Mouse (Mus musculus) limb, embryonic 12.5 days (tissue): ENCODE measurements around the gene Flnb. TPM values are rescaled to one million over a fixed set of nuclear protein-coding genes. Genes with fewer than 3 reads are reported as not detected.

ENCODE experiments used
- ATAC-seq: fragments of 200-750 bp; cut with Nextera tagmentation; 2 replicates; pipeline ENCODE4 v1.8.0; 2017; ENCODE audit warnings: low read depth, moderate TSS enrichment; ENCODE audit not compliant: insufficient number of reproducible peaks, insufficient read depth, low FRiP score, low TSS enrichment
- H3K27ac ChIP-seq: fragments of 300-500 bp; sonication (generic); 2 replicates; pipeline ENCODE4 v1.5.1; 2016; ENCODE audit warnings: mild to moderate bottlenecking, moderate library complexity
- H3K27me3 ChIP-seq: fragments of 300-500 bp; sonication (generic); 2 replicates; pipeline ENCODE4 v1.6.1; 2016; ENCODE audit warnings: mild to moderate bottlenecking, moderate library complexity
- H3K36me3 ChIP-seq: fragments of 300-500 bp; sonication (generic); 2 replicates; pipeline ENCODE4 v1.6.1; 2016; ENCODE audit warnings: mild to moderate bottlenecking, moderate library complexity
- H3K4me1 ChIP-seq: fragments of 300-500 bp; sonication (generic); replicated peaks from 2 replicates; pipeline ENCODE4 v1.6.1; 2016
- H3K4me2 ChIP-seq: fragments of 300-500 bp; sonication (generic); 2 replicates; pipeline ENCODE4 v1.6.1; 2016; ENCODE audit warnings: mild to moderate bottlenecking, moderate library complexity
- H3K4me3 ChIP-seq: fragments of 300-500 bp; sonication (generic); replicated peaks from 2 replicates; pipeline ENCODE4 v1.5.1; 2016; ENCODE audit warnings: mild to moderate bottlenecking
- H3K9ac ChIP-seq: fragments of 300-500 bp; sonication (generic); replicated peaks from 2 replicates; pipeline ENCODE4 v1.6.1; 2016; ENCODE audit warnings: mild to moderate bottlenecking, moderate library complexity
- H3K9me3 ChIP-seq: fragments of 300-500 bp; sonication (generic); 2 replicates; pipeline ENCODE4 v1.6.1; 2016; ENCODE audit warnings: mild to moderate bottlenecking, moderate library complexity
- WGBS: fragments of 180-500 bp; shearing (Covaris S2); methylation state at CpG from one replicate; pipeline ENCODE4 v1.1.7; 2016; 5-methylcytosine and 5-hydroxymethylcytosine counted together
- polyA plus RNA-seq: library from polyadenylated mRNA; unstranded; fragments of >200 nt; fragmentation: Nextera tagmentation; extraction: Ambion mirVana; gene quantifications from 2 replicates; pipeline ENCODE4 v1.2.1, GENCODE M21; 2016

Gene Flnb
- polyA plus RNA-seq, 1 experiment from 2014 or later, result 56.7 TPM

DNA sequence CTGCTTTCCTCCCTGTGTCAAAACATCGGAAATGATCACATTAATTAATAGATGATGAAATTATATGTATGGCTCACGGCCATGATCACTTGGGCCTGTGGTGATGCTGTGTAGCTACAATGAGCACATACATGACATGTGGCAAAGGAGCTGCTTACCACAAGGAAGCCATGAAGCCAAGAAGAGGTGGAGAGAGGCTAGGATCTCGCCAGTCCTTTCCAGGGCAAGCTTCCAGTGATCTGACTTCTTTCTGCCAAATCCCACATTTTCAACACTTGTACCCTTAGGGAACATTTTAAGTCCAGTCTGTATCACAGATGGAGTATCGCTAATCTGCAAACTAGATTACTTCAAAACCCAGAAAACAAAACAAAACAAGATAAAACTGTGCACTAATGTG, 67.1 kb downstream of the Flnb start:
- no peak overlapping the region for H3K27ac ChIP-seq
- ATAC-seq, result no peak
- H3K9me3 ChIP-seq, result no peaks in the 10 kb centered on the region
- peaks cover 29% of the 10 kb centered on the region for H3K4me1 ChIP-seq
- no peaks in the 10 kb centered on the region for H3K27me3 ChIP-seq
- H3K9ac ChIP-seq, result no peak overlapping the region
- H3K4me2 ChIP-seq, result no peak overlapping the region
- no peak overlapping the region for H3K4me3 ChIP-seq
- WGBS, result 86% methylated on average over 4 of the region's 4 CpGs
- H3K36me3 ChIP-seq, result peaks cover 79% of the 10 kb centered on the region

DNA sequence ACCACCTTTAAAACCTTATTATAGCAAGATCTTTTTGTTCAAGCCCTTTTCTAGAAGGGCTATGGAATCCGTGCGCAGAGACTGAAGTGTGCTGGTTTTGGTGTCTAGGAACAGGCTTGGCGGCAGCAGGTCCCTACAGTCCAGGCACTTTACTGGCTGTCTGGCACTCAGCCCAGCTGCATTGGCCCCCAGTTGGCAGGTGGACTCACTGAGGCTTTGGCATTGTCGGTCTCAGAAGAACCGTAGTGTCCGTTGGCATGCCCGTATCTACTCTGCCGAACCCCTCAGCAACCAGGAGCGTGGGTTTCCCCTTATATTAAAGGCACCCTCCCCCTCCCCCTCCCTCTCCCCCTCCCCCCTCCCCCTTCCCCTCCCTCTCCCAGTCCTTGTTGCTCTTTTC, 67.8 kb downstream of the Flnb start:
- no peak overlapping the region for H3K4me2 ChIP-seq
- H3K27me3 ChIP-seq, result no peaks in the 10 kb centered on the region
- no peaks in the 10 kb centered on the region for H3K9me3 ChIP-seq
- 82% methylated on average over 9 of the region's 9 CpGs for WGBS
- ATAC-seq, result no peak
- H3K36me3 ChIP-seq, result peaks cover 73% of the 10 kb centered on the region
- H3K27ac ChIP-seq, result no peak overlapping the region; the same call in 1 of the 2 replicates
- no peak overlapping the region for H3K9ac ChIP-seq
- H3K4me3 ChIP-seq, result no peak overlapping the region
- peaks cover 36% of the 10 kb centered on the region for H3K4me1 ChIP-seq

DNA sequence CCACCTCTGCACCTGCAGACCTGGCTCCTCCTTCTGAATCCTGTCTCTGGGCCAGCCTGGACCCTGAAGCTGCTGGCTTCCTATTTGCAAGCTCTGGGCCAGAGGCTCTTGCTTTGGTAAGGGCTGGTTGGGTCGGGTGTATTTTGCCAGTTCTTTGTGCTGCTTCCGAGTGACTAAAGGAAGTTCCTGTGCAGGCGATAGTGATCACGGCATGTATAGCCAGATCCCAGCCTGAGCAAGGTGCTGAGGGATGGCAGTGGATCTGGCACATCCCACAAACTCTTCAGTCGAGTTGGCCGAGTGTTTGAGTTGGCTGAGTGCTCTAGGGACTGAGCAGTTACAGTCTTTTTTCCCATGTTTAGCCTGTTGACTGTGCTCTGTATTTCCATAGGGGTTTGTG, 68.3 kb downstream of the Flnb start:
- H3K36me3 ChIP-seq, result peaks cover 74% of the 10 kb centered on the region

DNA sequence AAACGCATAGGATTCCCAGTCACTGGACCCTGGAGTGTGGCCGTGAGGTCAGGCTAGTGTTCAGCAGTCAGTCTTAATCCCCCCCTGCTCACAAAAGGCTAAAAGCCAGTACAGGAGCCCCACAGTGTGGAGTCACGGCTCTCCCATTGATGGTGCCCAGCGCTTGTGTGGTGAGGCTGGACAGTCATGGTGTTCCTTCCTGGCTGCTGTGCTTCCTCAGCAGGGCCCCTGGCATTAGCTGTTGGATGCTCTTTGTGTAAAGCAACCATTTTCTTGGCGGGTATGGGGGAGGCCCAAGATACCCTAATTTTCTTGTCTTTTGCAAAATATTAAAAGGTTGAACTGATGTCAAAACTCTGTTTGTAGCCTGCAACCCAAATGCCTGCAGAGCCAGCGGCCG, 69.4 kb downstream of the Flnb start:
- Histone ChIP-seq H3K4me2 (no peak overlapping the region), H3K27me3 (no peaks in the 10 kb centered on the region), H3K27ac (peak overlapping the region; percentile 97), H3K36me3 (peaks cover 76% of the 10 kb centered on the region), H3K4me3 (no peak overlapping the region), H3K4me1 (peaks cover 42% of the 10 kb centered on the region), H3K9ac (no peak overlapping the region), H3K9me3 (no peaks in the 10 kb centered on the region)
- ATAC-seq, result no peak
- WGBS, result 91% methylated on average over 7 of the region's 7 CpGs

More for the DNA sequence above, 68.3 kb downstream of the Flnb start:
- peak overlapping the region; percentile 53; the same call in 1 of the 2 replicates for H3K27ac ChIP-seq
- no peak overlapping the region for H3K4me3 ChIP-seq
- no peaks in the 10 kb centered on the region for H3K9me3 ChIP-seq
- H3K27me3 ChIP-seq, result no peaks in the 10 kb centered on the region
- no peak overlapping the region for H3K4me2 ChIP-seq
- WGBS, result 88% methylated on average over 6 of the region's 6 CpGs
- no peak for ATAC-seq
- H3K4me1 ChIP-seq, result peaks cover 40% of the 10 kb centered on the region
- H3K9ac ChIP-seq, result no peak overlapping the region

DNA sequence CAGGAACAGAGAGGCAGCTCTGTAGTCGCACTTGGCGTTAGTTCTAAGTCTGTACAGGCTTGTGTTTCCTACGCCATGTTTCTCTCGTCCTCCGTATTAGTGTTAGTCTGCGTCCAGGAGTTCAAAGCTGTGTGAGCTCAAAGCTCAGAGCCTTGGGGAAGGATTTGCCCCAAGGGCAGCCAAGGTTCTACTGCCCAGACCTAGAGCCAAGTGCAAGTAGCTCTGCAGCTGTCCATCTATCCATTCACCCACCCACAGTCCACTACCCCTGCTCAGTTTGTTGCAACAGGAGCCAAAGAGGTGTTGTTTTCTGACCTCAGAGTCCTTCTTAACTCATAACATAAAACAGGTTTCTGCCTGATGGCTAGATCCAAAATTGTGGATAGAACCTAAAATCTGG, 70.5 kb downstream of the Flnb start:
- no peak overlapping the region for H3K4me2 ChIP-seq
- no peaks in the 10 kb centered on the region for H3K9me3 ChIP-seq
- no peak overlapping the region for H3K4me3 ChIP-seq
- H3K27ac ChIP-seq, result peak overlapping the region; percentile 97
- H3K9ac ChIP-seq, result peak overlapping the region; percentile 5; the same call in 1 of the 2 replicates
- peaks cover 42% of the 10 kb centered on the region for H3K4me1 ChIP-seq
- peaks cover 77% of the 10 kb centered on the region for H3K36me3 ChIP-seq
- H3K27me3 ChIP-seq, result no peaks in the 10 kb centered on the region
- WGBS, result 87% methylated on average over 6 of the region's 6 CpGs
- ATAC-seq, result no peak

DNA sequence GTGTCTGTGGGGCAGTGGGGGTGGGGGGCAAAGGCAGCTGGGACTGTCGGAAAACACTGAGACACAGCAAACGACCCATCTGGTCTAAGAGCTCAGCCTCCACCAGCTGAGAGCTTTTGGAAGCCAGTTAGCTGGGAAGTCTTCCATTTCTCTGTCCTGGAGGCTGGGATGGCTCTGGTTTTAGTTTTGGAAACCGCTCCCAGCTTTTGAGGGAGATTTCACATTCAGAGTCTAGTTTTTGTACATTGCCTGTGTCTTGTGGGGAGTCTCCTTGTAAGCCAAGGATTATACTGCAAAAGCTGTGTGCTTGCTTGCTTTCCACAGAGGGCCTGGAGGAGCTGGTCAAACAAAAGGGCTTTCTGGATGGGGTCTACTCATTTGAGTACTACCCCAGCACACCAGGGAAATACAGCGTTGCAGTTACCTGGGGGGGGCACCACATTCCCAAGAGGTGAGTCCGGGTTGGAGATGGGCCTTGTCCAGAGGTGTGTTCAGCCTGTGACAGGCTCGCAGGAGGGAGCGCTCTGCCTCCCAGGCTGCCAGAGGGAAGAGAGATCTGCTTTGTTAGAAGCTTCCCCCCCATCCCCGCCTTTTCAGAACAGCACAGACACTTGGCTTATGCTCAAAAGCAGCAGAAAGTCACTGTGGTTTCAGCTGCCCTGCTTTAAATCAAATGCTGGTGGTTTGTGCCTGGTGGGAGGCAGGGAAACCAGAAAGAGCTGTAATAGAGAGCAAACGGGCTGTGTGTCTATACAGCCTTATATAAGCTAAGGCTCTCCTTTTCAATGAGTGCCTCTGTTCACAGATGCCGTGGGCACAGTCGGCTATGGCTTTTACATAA, 71.3 kb downstream of the Flnb start:
- Histone ChIP-seq H3K27ac (peak overlapping the region; percentile 97), H3K36me3 (peaks cover 78% of the 10 kb centered on the region), H3K4me3 (no peak overlapping the region), H3K9ac (peak overlapping the region; percentile 31), H3K4me2 (0 out of 2 replicates have a peak overlapping the region, but pooled peaks have one; percentile 8), H3K9me3 (no peaks in the 10 kb centered on the region), H3K4me1 (peaks cover 43% of the 10 kb centered on the region), H3K27me3 (no peaks in the 10 kb centered on the region)
- peak; percentile 85 for ATAC-seq
- 39% methylated on average over 11 of the region's 11 CpGs for WGBS

DNA sequence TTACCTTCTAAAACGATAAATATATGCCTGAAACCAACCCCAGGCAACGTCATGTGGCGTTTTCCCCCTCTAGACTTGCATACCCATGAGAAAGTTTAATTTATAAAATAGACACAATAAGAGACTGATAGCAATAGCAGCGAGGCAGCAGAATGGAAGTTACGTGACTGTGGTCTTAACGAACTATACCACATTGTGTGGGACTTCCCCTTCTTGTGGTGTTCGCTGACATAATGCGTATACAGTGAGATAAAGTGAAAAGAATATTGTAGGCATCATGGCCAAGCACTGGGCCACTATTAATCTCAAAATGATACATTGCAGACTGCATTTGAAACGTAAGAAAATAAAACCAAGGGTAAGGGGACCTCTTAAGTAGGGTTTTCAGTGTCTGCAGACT, 72.1 kb downstream of the Flnb start:
- Histone ChIP-seq H3K4me2 (no peak overlapping the region), H3K4me3 (no peak overlapping the region), H3K36me3 (peaks cover 79% of the 10 kb centered on the region), H3K9me3 (no peaks in the 10 kb centered on the region), H3K27ac (peak overlapping the region; percentile 97), H3K4me1 (peaks cover 51% of the 10 kb centered on the region), H3K9ac (no peak overlapping the region), H3K27me3 (no peaks in the 10 kb centered on the region)
- WGBS, result 51% methylated on average over 9 of the region's 9 CpGs
- ATAC-seq, result 0 out of 2 replicates have a peak, but pooled peaks have one; percentile 9

DNA sequence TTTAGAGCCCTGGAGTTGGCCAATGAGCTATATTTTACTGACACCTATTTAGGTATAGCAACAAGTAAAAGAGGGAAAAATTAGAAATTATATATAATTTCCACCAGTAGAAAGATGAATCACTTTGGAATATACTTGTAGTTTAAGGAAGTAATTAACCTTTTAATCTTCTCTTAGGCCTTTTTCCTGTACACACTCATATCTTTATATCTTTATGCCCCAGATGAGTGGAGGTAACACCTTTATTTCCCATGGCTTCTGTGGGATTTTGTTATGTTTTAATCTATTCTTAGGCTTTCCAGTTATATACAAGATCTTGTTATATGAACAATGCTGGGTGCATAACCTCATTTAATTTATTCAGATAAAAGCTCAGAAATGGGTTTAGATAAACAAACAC, 73.6 kb downstream of the Flnb start:
- Histone ChIP-seq H3K4me3 (no peak overlapping the region), H3K27ac (no peak overlapping the region), H3K4me2 (no peak overlapping the region), H3K4me1 (peaks cover 60% of the 10 kb centered on the region), H3K27me3 (no peaks in the 10 kb centered on the region), H3K36me3 (peaks cover 75% of the 10 kb centered on the region), H3K9ac (no peak overlapping the region), H3K9me3 (no peaks in the 10 kb centered on the region)
- no peak for ATAC-seq

DNA sequence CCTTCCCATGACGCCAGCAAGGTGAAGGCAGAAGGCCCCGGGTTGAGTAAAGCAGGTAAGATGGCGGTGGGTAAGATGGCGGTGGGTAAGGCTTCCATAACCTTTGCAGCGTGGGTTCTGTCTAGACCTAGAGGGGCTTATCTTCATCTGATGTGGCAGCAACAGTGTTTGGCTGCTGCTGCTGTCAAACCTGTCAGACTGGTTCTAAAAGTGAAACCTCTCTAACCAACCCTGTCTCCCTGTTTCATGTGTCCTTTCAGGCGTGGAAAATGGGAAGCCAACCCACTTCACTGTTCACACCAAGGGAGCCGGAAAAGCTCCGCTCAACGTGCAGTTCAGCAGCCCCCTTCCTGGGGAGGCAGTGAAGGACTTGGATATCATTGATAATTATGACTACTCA, 78.4 kb downstream of the Flnb start:
- Histone ChIP-seq H3K27ac (peak overlapping the region; percentile 93), H3K9ac (no peak overlapping the region), H3K4me1 (peaks cover 63% of the 10 kb centered on the region), H3K27me3 (no peaks in the 10 kb centered on the region), H3K36me3 (peaks cover 76% of the 10 kb centered on the region), H3K4me2 (no peak overlapping the region), H3K4me3 (no peak overlapping the region), H3K9me3 (no peaks in the 10 kb centered on the region)
- ATAC-seq, result no peak
- WGBS, result 66% methylated on average over 9 of the region's 9 CpGs

DNA sequence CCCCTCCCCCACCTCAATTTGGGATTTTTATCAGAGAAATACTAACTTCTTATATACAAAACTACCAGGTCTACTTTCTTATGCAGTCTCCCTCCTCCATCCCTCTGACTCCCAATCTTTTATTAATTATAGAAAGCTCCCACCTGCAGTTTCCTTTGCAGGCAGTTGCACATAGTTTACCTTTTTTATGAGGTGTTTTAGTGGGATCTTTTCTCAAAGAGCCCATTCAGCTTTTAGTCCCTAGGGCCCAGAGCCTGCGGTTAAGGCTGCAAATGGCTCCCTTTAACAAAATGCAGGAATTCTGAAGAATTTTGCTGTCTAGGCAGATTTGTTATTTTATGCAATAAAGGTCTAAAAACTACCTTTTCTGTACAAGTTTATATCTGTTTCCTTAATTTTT, 78.9 kb downstream of the Flnb start:
- WGBS, result 21% methylated on average over 1 of the region's 1 CpGs
- 0 out of 2 replicates have a peak overlapping the region, but pooled peaks have one; percentile 4 for H3K4me2 ChIP-seq
- H3K27ac ChIP-seq, result peak overlapping the region; percentile 93
- peak; percentile 44; the same call in 1 of the 2 replicates for ATAC-seq
- no peaks in the 10 kb centered on the region for H3K27me3 ChIP-seq
- no peaks in the 10 kb centered on the region for H3K9me3 ChIP-seq
- peaks cover 75% of the 10 kb centered on the region for H3K36me3 ChIP-seq
- no peak overlapping the region for H3K4me3 ChIP-seq
- H3K9ac ChIP-seq, result no peak overlapping the region
- peaks cover 68% of the 10 kb centered on the region for H3K4me1 ChIP-seq

DNA sequence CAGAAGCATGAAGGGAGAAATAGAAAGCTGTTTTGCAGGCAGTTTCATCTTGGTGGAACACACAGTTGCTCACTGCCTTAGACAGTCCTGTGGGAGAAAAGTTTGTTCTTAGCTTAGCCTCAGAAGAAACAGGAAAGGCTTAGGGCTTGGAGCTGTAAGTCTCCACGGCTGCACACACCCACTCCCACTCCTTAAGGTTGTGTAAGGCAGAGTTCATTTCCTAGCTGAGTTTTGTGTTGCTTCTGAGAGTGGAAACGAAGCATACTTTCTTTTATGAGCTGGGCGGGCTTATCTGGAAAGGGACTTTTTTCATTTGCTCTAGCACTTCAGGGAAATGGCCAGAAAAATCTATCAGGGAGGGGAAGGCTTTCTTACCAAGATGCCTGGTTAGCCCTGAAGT, 82.2 kb downstream of the Flnb start:
- H3K4me3 ChIP-seq, result no peak overlapping the region
- 26% methylated on average over 3 of the region's 3 CpGs for WGBS
- no peak for ATAC-seq
- H3K4me2 ChIP-seq, result peak overlapping the region; percentile 23
- H3K36me3 ChIP-seq, result peaks cover 71% of the 10 kb centered on the region
- peaks cover 76% of the 10 kb centered on the region for H3K4me1 ChIP-seq
- no peak overlapping the region; the same call in 1 of the 2 replicates for H3K9ac ChIP-seq
- H3K27me3 ChIP-seq, result no peaks in the 10 kb centered on the region
- peak overlapping the region; percentile 93 for H3K27ac ChIP-seq
- no peaks in the 10 kb centered on the region for H3K9me3 ChIP-seq
